ENCODE assay signal across 10 mouse cellular contexts in the genomic region with DNA sequence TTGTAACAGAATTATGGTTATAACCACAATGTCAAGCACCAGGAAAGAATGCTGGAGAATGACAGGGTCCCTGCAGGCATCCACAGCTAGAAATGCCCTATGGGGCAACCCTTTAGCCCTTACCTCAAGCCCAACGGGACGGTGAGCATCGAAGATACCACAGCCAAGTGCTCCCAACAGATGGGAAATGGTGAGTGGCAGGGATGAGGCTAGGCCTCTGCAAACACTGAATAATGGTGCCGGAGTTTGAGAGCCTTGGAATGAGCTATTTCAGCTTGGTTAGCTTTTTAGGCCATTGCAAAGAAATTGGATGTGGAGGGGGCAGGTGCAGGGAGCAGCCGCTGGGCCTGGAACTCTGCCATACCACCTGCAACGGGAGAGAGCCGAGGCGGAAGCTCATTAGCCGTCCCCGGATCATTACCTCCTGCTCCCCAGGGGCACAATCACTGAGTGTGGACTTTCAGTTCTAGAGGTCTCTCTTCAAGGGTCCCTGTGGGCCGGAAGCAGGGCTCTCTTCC.
DNase-seq lines count a peak whose midpoint lies in the region; ATAC-seq and TF ChIP-seq lines count a peak whose summit lies in the region.
"Had no signal": no experiment of that assay in that cellular context is flagged by ENCODE, and none has a peak within 500 bp of the region (broad histone marks: within the 10 kb centered on the region; RNA-seq: fewer than 3 reads in every experiment).

No protein-coding gene starts in this region.

- H3K4me3 ChIP-seq in limb, embryonic 11.5 days (ENCODE audit: low read depth, low read length): no peak overlapping the region
- H3K4me3 ChIP-seq in limb, embryonic 10.5 days: no peak overlapping the region
- no peak overlapping the region for H3K4me3 ChIP-seq in cerebellum, adult 2 months (replicated peaks; ENCODE audit: insufficient read depth, low read depth, low read length)
- H3K4me3 ChIP-seq in hindbrain, embryonic 12.5 days: no peak overlapping the region
- no peak overlapping the region for H3K4me3 ChIP-seq in limb, embryonic 12.5 days (replicated peaks)

- no peaks in the 10 kb centered on the region for H3K4me1 ChIP-seq in limb, embryonic 11.5 days (ENCODE audit: control insufficient read depth, insufficient read depth, low read length)
- H3K4me1 ChIP-seq in limb, embryonic 10.5 days: no peaks in the 10 kb centered on the region; the same call in 1 of the 2 replicates
- H3K4me1 ChIP-seq in cerebellum, adult 2 months (ENCODE audit: control insufficient read depth, insufficient read depth, low read length): no peaks in the 10 kb centered on the region
- no peaks in the 10 kb centered on the region for H3K4me1 ChIP-seq in hindbrain, embryonic 12.5 days
- peaks cover 9% of the 10 kb centered on the region for H3K4me1 ChIP-seq in limb, embryonic 12.5 days (replicated peaks)

- TF ChIP-seq CTCF in cerebellum, adult 2 months (IDR thresholded peaks at IDR 0.05; ENCODE audit: borderline replicate concordance, insufficient read depth, low read depth, low read length): no peak

- no peaks in the 10 kb centered on the region for H3K27me3 ChIP-seq in limb, embryonic 11.5 days (ENCODE audit: control insufficient read depth, insufficient read depth, low read length)
- no peaks in the 10 kb centered on the region for H3K27me3 ChIP-seq in limb, embryonic 10.5 days (ENCODE audit: low read depth, poor library complexity, severe bottlenecking)
- H3K27me3 ChIP-seq in cerebellum, adult 2 months (ENCODE audit: control insufficient read depth, insufficient read depth, low read length): no peaks in the 10 kb centered on the region
- no peaks in the 10 kb centered on the region for H3K27me3 ChIP-seq in hindbrain, embryonic 12.5 days
- no peaks in the 10 kb centered on the region for H3K27me3 ChIP-seq in limb, embryonic 12.5 days

- no peak overlapping the region for H3K27ac ChIP-seq in limb, embryonic 11.5 days (replicated peaks; ENCODE audit: low read depth, low read length)
- H3K27ac ChIP-seq in limb, embryonic 10.5 days: no peak overlapping the region
- H3K27ac ChIP-seq in cerebellum, adult 2 months (ENCODE audit: insufficient read depth, low read length): no peak overlapping the region
- 0 out of 2 replicates have a peak overlapping the region, but pooled peaks have one; percentile 12 for H3K27ac ChIP-seq in hindbrain, embryonic 12.5 days
- no peak overlapping the region for H3K27ac ChIP-seq in limb, embryonic 12.5 days

- 74% methylated on average over 11 of the region's 11 CpGs for WGBS in limb, embryonic 11.5 days
- WGBS in limb, embryonic 10.5 days: 86% methylated on average over 11 of the region's 11 CpGs
- whole genome bisulfite sequencing in cerebellum, adult 2 months: 19% methylated on average over 11 of the region's 11 CpGs
- WGBS in hindbrain, embryonic 12.5 days: 61% methylated on average over 11 of the region's 11 CpGs
- 57% methylated on average over 11 of the region's 11 CpGs for WGBS in limb, embryonic 12.5 days

- no peak overlapping the region for H3K9ac ChIP-seq in limb, embryonic 11.5 days (ENCODE audit: low read length)
- no peak overlapping the region for H3K9ac ChIP-seq in hindbrain, embryonic 12.5 days
- H3K9ac ChIP-seq in limb, embryonic 12.5 days (replicated peaks): no peak overlapping the region

- TF ChIP-seq POLR2A in cerebellum, adult 2 months (IDR thresholded peaks at IDR 0.05; ENCODE audit: borderline replicate concordance, insufficient read depth, low read length): no peak

- ATAC-seq in limb, embryonic 11.5 days (ENCODE audit: insufficient number of reproducible peaks, low FRiP score, low TSS enrichment, low read depth): no peak
- ATAC-seq in hindbrain, embryonic 12.5 days (ENCODE audit: low FRiP score): peak; percentile 76
- peak; percentile 47 for ATAC-seq in limb, embryonic 12.5 days (ENCODE audit: insufficient number of reproducible peaks, insufficient read depth, low FRiP score, low TSS enrichment, low read depth)

- H3K4me2 ChIP-seq in limb, embryonic 11.5 days (ENCODE audit: low read depth, severe bottlenecking): no peak overlapping the region
- no peak overlapping the region for H3K4me2 ChIP-seq in hindbrain, embryonic 12.5 days (replicated peaks)
- no peak overlapping the region for H3K4me2 ChIP-seq in limb, embryonic 12.5 days

- DNase-seq in limb, embryonic 11.5 days (ENCODE audit: low spot score): peak; percentile 22
- no peak for DNase-seq in limb, embryonic 10.5 days (ENCODE audit: low spot score)
- peak; percentile 36 to 48 for DNase-seq in cerebellum, adult 2 months
- no peak for DNase-seq in spleen, adult 18-20 months
- DNase-seq in adrenal gland, adult 8-10 months: no peak
- DNase-seq in heart, adult 8-10 months (ENCODE audit: low spot score): no peak
- DNase-seq: heart, adult 18-20 months had no signal

- no peaks in the 10 kb centered on the region for H3K9me3 ChIP-seq in limb, embryonic 11.5 days (ENCODE audit: control insufficient read depth, low read length)
- H3K9me3 ChIP-seq in limb, embryonic 10.5 days (replicated peaks): no peaks in the 10 kb centered on the region
- no peaks in the 10 kb centered on the region for H3K9me3 ChIP-seq in hindbrain, embryonic 12.5 days (replicated peaks)
- H3K9me3 ChIP-seq in limb, embryonic 12.5 days: no peaks in the 10 kb centered on the region
- H3K9me3 ChIP-seq: G1E had no signal

- H3K36me3 ChIP-seq in limb, embryonic 11.5 days (ENCODE audit: control insufficient read depth, insufficient read depth, low read length): no peaks in the 10 kb centered on the region
- no peaks in the 10 kb centered on the region for H3K36me3 ChIP-seq in limb, embryonic 10.5 days
- no peaks in the 10 kb centered on the region for H3K36me3 ChIP-seq in hindbrain, embryonic 12.5 days
- H3K36me3 ChIP-seq in limb, embryonic 12.5 days: no peaks in the 10 kb centered on the region
- H3K36me3 ChIP-seq: G1E had no signal

Comparison
In these comparisons a context has a peak if more than half of its experiments do, and no peak if none do; other contexts are left out.
1. DNase-seq: peak in limb, embryonic 11.5 days (single experiment) and cerebellum, adult 2 months (2 of 2); none in limb, embryonic 10.5 days (single experiment), spleen, adult 18-20 months (0 of 2), adrenal gland, adult 8-10 months (single experiment) and heart, adult 8-10 months (single experiment).